Mouse (Mus musculus) forebrain, postnatal 0 days (tissue): ENCODE data around the gene Wdr41. TPM values are rescaled to one million over a fixed set of nuclear protein-coding genes. Genes with fewer than 3 reads are reported as not detected.
A peak's percentile ranks its signal among the peaks of the same experiment; 100 is the strongest.

Experiments
- ATAC-seq: fragments of 200-750 bp; cut with Nextera tagmentation; 2 replicates; pipeline ENCODE4 v1.8.0; 2017; ENCODE audit warnings: mild to moderate bottlenecking, moderate library complexity
- DNase-seq: peaks from one replicate; pipeline ENCODE4 v3.0.0-alpha.2; 2015
- H3K27ac ChIP-seq: fragments of 300-500 bp; sonication (generic); 2 replicates; pipeline ENCODE4 v1.5.1; 2014; ENCODE audit warnings: low read depth, mild to moderate bottlenecking, antibody characterized with exemption, low read length, moderate library complexity, mixed read lengths
- H3K27me3 ChIP-seq: fragments of 300-500 bp; sonication (generic); 2 replicates; pipeline ENCODE4 v1.6.1; 2014; ENCODE audit warnings: mild to moderate bottlenecking, low read length, mixed read lengths; ENCODE audit not compliant: insufficient read depth
- H3K36me3 ChIP-seq: fragments of 300-500 bp; sonication (generic); 2 replicates; pipeline ENCODE4 v1.6.1; 2014; ENCODE audit warnings: mild to moderate bottlenecking, moderate library complexity; ENCODE audit not compliant: insufficient read depth
- H3K4me1 ChIP-seq: fragments of 300-500 bp; sonication (generic); 2 replicates; pipeline ENCODE4 v1.6.1; 2014; ENCODE audit warnings: antibody characterized with exemption; ENCODE audit not compliant: insufficient read depth
- H3K4me2 ChIP-seq: fragments of 300-500 bp; sonication (generic); 2 replicates; pipeline ENCODE4 v1.6.1; 2014; ENCODE audit warnings: low read depth, mild to moderate bottlenecking, moderate library complexity
- H3K4me3 ChIP-seq: fragments of 300-500 bp; sonication (generic); 2 replicates; pipeline ENCODE4 v1.5.1; 2014; ENCODE audit warnings: low read depth, low read length, mixed read lengths
- H3K9ac ChIP-seq: fragments of 300-500 bp; sonication (generic); 2 replicates; pipeline ENCODE4 v1.6.1; 2014; ENCODE audit warnings: mild to moderate bottlenecking
- H3K9me3 ChIP-seq: fragments of 300-500 bp; sonication (generic); 2 replicates; pipeline ENCODE4 v1.6.1; 2016; ENCODE audit warnings: low read length
- CTCF ChIP-seq: sonication (generic); IDR thresholded peaks from 2 replicates; pipeline ENCODE4 v1.5.1; 2016; ENCODE audit warnings: antibody characterized with exemption, control low read depth, low read depth
- WGBS: fragments of 180-500 bp; shearing (Covaris S2); extraction: QIAGEN DNeasy Blood & Tissue Kit; methylation state at CpG from one replicate; pipeline ENCODE4 v1.1.7; 2014; 5-methylcytosine and 5-hydroxymethylcytosine counted together
- polyA plus RNA-seq: library from polyadenylated mRNA; unstranded; fragments of >200 nt; fragmentation: Nextera tagmentation; extraction: Ambion mirVana; gene quantifications from 2 replicates; pipeline ENCODE4 v1.2.1, GENCODE M21; 2015
- total RNA-seq: library from RNA; depleted of rRNA; stranded (reverse); fragments of >200 nt; gene quantifications from 2 replicates; pipeline ENCODE4 v1.2.3, GENCODE M21; 2014; rRNA removed

The Wdr41 gene
- total RNA-seq = 23.9 and 29.0 TPM in 2 replicates
- 17.8 and 26.1 TPM in 2 replicates for polyA plus RNA-seq

GRCm38 (mm10) chr13:94976219-94977186, at the start of gene Wdr41:
Gene Wdr41, plus strand, starts transcription at chr13:94976344.
- peak within 1 kb of the TSS; percentile 91 for H3K9ac ChIP-seq
- H3K9me3 ChIP-seq = no peaks in the 10 kb centered on the region
- H3K4me2 ChIP-seq = peak within 1 kb of the TSS; percentile 44
- no peaks in the 10 kb centered on the region for H3K27me3 ChIP-seq
- DNase-seq (peak; percentile 96), ATAC-seq (peak; percentile 98)
- TF ChIP-seq CTCF = peak; percentile 96
- peaks cover 6% of the 10 kb centered on the region; the same call in 1 of the 2 replicates for H3K36me3 ChIP-seq
- peak within 1 kb of the TSS; percentile 96 for H3K27ac ChIP-seq
- H3K4me1 ChIP-seq = peaks cover 4% of the 10 kb centered on the region; the same call in 1 of the 2 replicates
- WGBS = 2% methylated on average over 67 of the region's 68 CpGs
- H3K4me3 ChIP-seq = peak within 1 kb of the TSS; percentile 73

- DNase-seq (no peak), ATAC-seq (no peak)
- 72% methylated on average over 3 of the region's 3 CpGs for WGBS
- Histone ChIP-seq H3K27me3 (no peaks in the 10 kb centered on the region), H3K4me2 (no peak overlapping the region), H3K36me3 (no peaks in the 10 kb centered on the region), H3K9me3 (no peaks in the 10 kb centered on the region), H3K4me3 (no peak overlapping the region), H3K9ac (no peak overlapping the region), H3K4me1 (no peaks in the 10 kb centered on the region), H3K27ac (no peak overlapping the region)
- TF ChIP-seq CTCF = no peak
Measured at GRCm38 (mm10) chr13:94928086-94928485, 48.1 kb upstream of the Wdr41 start.

- H3K36me3 ChIP-seq = no peaks in the 10 kb centered on the region
- H3K9ac ChIP-seq = no peak overlapping the region
- H3K4me1 ChIP-seq = no peaks in the 10 kb centered on the region
- no peak overlapping the region for H3K4me3 ChIP-seq
- no peak for ATAC-seq
- H3K27me3 ChIP-seq = no peaks in the 10 kb centered on the region
- no peak for DNase-seq
- 48% methylated on average over 5 of the region's 5 CpGs for WGBS
- H3K4me2 ChIP-seq = no peak overlapping the region
- no peak overlapping the region for H3K27ac ChIP-seq
- TF ChIP-seq CTCF = no peak
- no peaks in the 10 kb centered on the region for H3K9me3 ChIP-seq
Measured at GRCm38 (mm10) chr13:94938418-94938817, 37.7 kb upstream of the Wdr41 start.

GRCm38 (mm10) chr13:94940104-94940503, 36.0 kb upstream of the Wdr41 start:
- no peak overlapping the region for H3K4me3 ChIP-seq
- H3K27ac ChIP-seq = no peak overlapping the region
- ATAC-seq (no peak), DNase-seq (no peak)
- H3K4me2 ChIP-seq = no peak overlapping the region
- no peaks in the 10 kb centered on the region for H3K36me3 ChIP-seq
- no peaks in the 10 kb centered on the region for H3K9me3 ChIP-seq
- H3K9ac ChIP-seq = no peak overlapping the region
- TF ChIP-seq CTCF = no peak
- H3K27me3 ChIP-seq = no peaks in the 10 kb centered on the region
- 73% methylated on average over 5 of the region's 5 CpGs for WGBS
- no peaks in the 10 kb centered on the region for H3K4me1 ChIP-seq

- ATAC-seq = no peak
- 13% methylated on average over 4 of the region's 4 CpGs for WGBS
- TF ChIP-seq CTCF = peak; percentile 76
Measured at GRCm38 (mm10) chr13:94941230-94941629, 34.9 kb upstream of the Wdr41 start.

GRCm38 (mm10) chr13:94955941-94956340, 20.2 kb upstream of the Wdr41 start:
- H3K9ac ChIP-seq = no peak overlapping the region
- H3K4me3 ChIP-seq = no peak overlapping the region
- H3K9me3 ChIP-seq = no peaks in the 10 kb centered on the region
- no peaks in the 10 kb centered on the region for H3K4me1 ChIP-seq
- 79% methylated on average over 6 of the region's 6 CpGs for WGBS
- ATAC-seq = no peak
- no peak for TF ChIP-seq CTCF
- H3K4me2 ChIP-seq = no peak overlapping the region
- no peaks in the 10 kb centered on the region for H3K36me3 ChIP-seq
- no peak for DNase-seq
- no peak overlapping the region for H3K27ac ChIP-seq
- no peaks in the 10 kb centered on the region for H3K27me3 ChIP-seq

More at GRCm38 (mm10) chr13:94941230-94941629, 34.9 kb upstream of the Wdr41 start:
- no peaks in the 10 kb centered on the region for H3K4me1 ChIP-seq
- peak; percentile 82 for DNase-seq
- H3K27me3 ChIP-seq = no peaks in the 10 kb centered on the region
- H3K4me3 ChIP-seq = no peak overlapping the region
- H3K36me3 ChIP-seq = no peaks in the 10 kb centered on the region
- no peak overlapping the region for H3K27ac ChIP-seq
- no peaks in the 10 kb centered on the region for H3K9me3 ChIP-seq
- no peak overlapping the region for H3K9ac ChIP-seq
- no peak overlapping the region for H3K4me2 ChIP-seq

- TF ChIP-seq CTCF = peak; percentile 50
- Histone ChIP-seq H3K36me3 (no peaks in the 10 kb centered on the region), H3K9ac (no peak overlapping the region), H3K4me3 (no peak overlapping the region), H3K4me1 (no peaks in the 10 kb centered on the region), H3K27ac (no peak overlapping the region), H3K9me3 (no peaks in the 10 kb centered on the region), H3K4me2 (no peak overlapping the region), H3K27me3 (no peaks in the 10 kb centered on the region)
- ATAC-seq = no peak
- DNase-seq = peak; percentile 33
- 80% methylated on average over 1 of the region's 1 CpGs for WGBS
Measured at GRCm38 (mm10) chr13:94957965-94958364, 18.2 kb upstream of the Wdr41 start.
